Mouse (Mus musculus) embryonic fibroblast, embryonic 13.5 days (primary cell): ENCODE measurements around the gene Ptprd. TPM values are rescaled to one million over a fixed set of nuclear protein-coding genes. Genes with fewer than 3 reads are reported as not detected.

ENCODE experiments used
- H3K27ac ChIP-seq: 2 replicates; pipeline ENCODE4 v1.5.1; 2012; ENCODE audit warnings: low read length, control low read depth, inconsistent platforms; ENCODE audit not compliant: insufficient read depth
- H3K4me1 ChIP-seq: 2 replicates; pipeline ENCODE4 v1.6.1; 2011; ENCODE audit warnings: low read length; ENCODE audit not compliant: control insufficient read depth, insufficient read depth
- H3K4me3 ChIP-seq: 2 replicates; pipeline ENCODE4 v1.5.1; 2011; ENCODE audit warnings: mild to moderate bottlenecking, control low read depth, low read length; ENCODE audit not compliant: insufficient read depth
- CTCF ChIP-seq: IDR thresholded peaks from 2 replicates; pipeline ENCODE4 v1.5.1; 2011; ENCODE audit warnings: mild to moderate bottlenecking, control low read depth, low read length, moderate library complexity, borderline replicate concordance; ENCODE audit not compliant: insufficient read depth
- POLR2A ChIP-seq: IDR thresholded peaks from 2 replicates; pipeline ENCODE4 v1.6.1; 2011; ENCODE audit warnings: low read depth, mild to moderate bottlenecking, control low read depth, low read length, moderate library complexity
- polyA plus RNA-seq: library from polyadenylated mRNA; stranded (reverse); fragments of >200 nt; gene quantifications from 2 replicates; pipeline ENCODE4 v1.2.4, GENCODE M21; 2011; ENCODE audit warnings: low read depth; ENCODE audit not compliant: missing spikeins, insufficient read length

The Ptprd gene
- polyA plus RNA-seq, 1 experiment, result 39.3 TPM

- H3K4me1 ChIP-seq, result no peaks in the 10 kb centered on the region
- no peak overlapping the region for H3K27ac ChIP-seq
- no peak overlapping the region for H3K4me3 ChIP-seq
- TF ChIP-seq POLR2A (no peak), CTCF (no peak)
Observed at GRCm38 (mm10) chr4:76502575-76503278, 1709.0 kb downstream of the Ptprd start.

- no peaks in the 10 kb centered on the region for H3K4me1 ChIP-seq
- H3K4me3 ChIP-seq, result no peak overlapping the region
- TF ChIP-seq POLR2A, result no peak
- no peak for TF ChIP-seq CTCF
- no peak overlapping the region for H3K27ac ChIP-seq
Observed at GRCm38 (mm10) chr4:76485848-76486247, 1725.9 kb downstream of the Ptprd start.

- H3K4me1 ChIP-seq, result no peaks in the 10 kb centered on the region
- TF ChIP-seq POLR2A (no peak), CTCF (no peak)
Observed at GRCm38 (mm10) chr4:76468366-76469100, 1743.2 kb downstream of the Ptprd start.

GRCm38 (mm10) chr4:76464682-76465081, 1747.1 kb downstream of the Ptprd start:
- no peak overlapping the region for H3K4me3 ChIP-seq
- TF ChIP-seq CTCF (no peak), POLR2A (no peak)
- H3K27ac ChIP-seq, result no peak overlapping the region
- H3K4me1 ChIP-seq, result no peaks in the 10 kb centered on the region

More at GRCm38 (mm10) chr4:76468366-76469100, 1743.2 kb downstream of the Ptprd start:
- H3K27ac ChIP-seq, result no peak overlapping the region
- no peak overlapping the region for H3K4me3 ChIP-seq

GRCm38 (mm10) chr4:76461336-76461735, 1750.4 kb downstream of the Ptprd start:
- H3K4me3 ChIP-seq, result no peak overlapping the region
- H3K27ac ChIP-seq, result no peak overlapping the region

GRCm38 (mm10) chr4:76460556-76460955, 1751.2 kb downstream of the Ptprd start:
- H3K4me3 ChIP-seq, result no peak overlapping the region
- TF ChIP-seq POLR2A (no peak), CTCF (no peak)
- H3K4me1 ChIP-seq, result no peaks in the 10 kb centered on the region
- H3K27ac ChIP-seq, result no peak overlapping the region

More at GRCm38 (mm10) chr4:76461336-76461735, 1750.4 kb downstream of the Ptprd start:
- no peaks in the 10 kb centered on the region for H3K4me1 ChIP-seq
- TF ChIP-seq POLR2A (no peak), CTCF (no peak)

- Histone ChIP-seq H3K4me3 (no peak overlapping the region), H3K27ac (no peak overlapping the region), H3K4me1 (no peaks in the 10 kb centered on the region)
- TF ChIP-seq CTCF (no peak), POLR2A (no peak)
Observed at GRCm38 (mm10) chr4:76459621-76460020, 1752.1 kb downstream of the Ptprd start.

- Histone ChIP-seq H3K27ac (no peak overlapping the region), H3K4me3 (no peak overlapping the region), H3K4me1 (0 out of 2 replicates have a peak, but pooled peaks cover 2% of the 10 kb centered on the region)
- no peak for TF ChIP-seq CTCF
- no peak for TF ChIP-seq POLR2A
Observed at GRCm38 (mm10) chr4:76452286-76452685, 1759.5 kb downstream of the Ptprd start.

- Histone ChIP-seq H3K4me3 (no peak overlapping the region), H3K27ac (no peak overlapping the region), H3K4me1 (0 out of 2 replicates have a peak, but pooled peaks cover 2% of the 10 kb centered on the region)
- TF ChIP-seq POLR2A, result no peak
- no peak for TF ChIP-seq CTCF
Observed at GRCm38 (mm10) chr4:76451019-76451552, 1760.7 kb downstream of the Ptprd start.
